ENCODE assay signal across 12 mouse cellular contexts in genomic region chr3:138208821-138209220, GRCm38 (mm10).
"Had no signal": no experiment of that assay in that cellular context is flagged by ENCODE, and none has a peak within 500 bp of the region (broad histone marks: within the 10 kb centered on the region; RNA-seq: fewer than 3 reads in every experiment).

No protein-coding gene starts in this region.

- DNase-seq: retina, postnatal 1 day; right cerebral cortex, adult 18-20 months; right cerebral cortex, postnatal 14 days; right cerebral cortex, postnatal 25 days; right cerebral cortex, postnatal 4 days; spleen, adult 18-20 months; thymus, adult 18-20 months; thymus, adult 2 months; thymus, postnatal 14 days; thymus, postnatal 25 days; thymus, postnatal 36 days; thymus, postnatal 4 days had no signal
